8 mouse cellular contexts compared by ENCODE assay signal in the genomic region with DNA sequence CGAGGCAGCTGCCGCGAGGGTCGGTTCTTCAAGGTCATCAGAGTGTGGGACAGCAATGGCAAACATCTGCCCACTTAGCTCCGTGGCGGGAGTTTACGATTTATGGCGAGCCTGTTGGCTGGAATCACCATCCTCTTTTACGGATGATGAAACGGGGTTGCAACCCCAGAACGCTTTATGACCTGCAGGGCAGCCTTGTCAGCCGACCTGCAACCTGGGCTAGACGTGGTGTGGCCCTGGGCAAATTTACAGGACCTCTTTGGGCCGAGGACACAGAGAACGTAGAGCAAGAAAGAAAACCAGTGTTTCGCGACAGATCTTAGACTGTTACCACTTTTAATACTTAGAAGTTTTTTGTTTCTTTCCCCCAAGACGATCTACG. TPM values are rescaled to one million over a fixed set of nuclear protein-coding genes. Genes with fewer than 3 reads are reported as not detected.
A peak's percentile ranks its signal among the peaks of the same experiment; 100 is the strongest.
DNase-seq lines count a peak whose midpoint lies in the region; ATAC-seq lines count a peak whose summit lies in the region.

Gene Slc25a39, minus strand, starts transcription at position 113 of the 382 bp plus-strand sequence.

- peak within 1 kb of the TSS; percentile 87 for H3K27ac ChIP-seq in embryonic facial prominence, embryonic 14.5 days (replicated peaks; ENCODE audit: low read depth, low read length)
- peak within 1 kb of the TSS; percentile 99 for H3K27ac ChIP-seq in heart, embryonic 15.5 days
- peak within 1 kb of the TSS; percentile 70 for H3K27ac ChIP-seq in neural tube, embryonic 12.5 days

- peak within 1 kb of the TSS; percentile 98 for H3K4me2 ChIP-seq in embryonic facial prominence, embryonic 14.5 days (ENCODE audit: low read depth, low read length)
- peak within 1 kb of the TSS; percentile 86 for H3K4me2 ChIP-seq in heart, embryonic 15.5 days
- peak within 1 kb of the TSS; percentile 90 for H3K4me2 ChIP-seq in neural tube, embryonic 12.5 days (replicated peaks)

- WGBS in embryonic facial prominence, embryonic 14.5 days: 0% methylated on average over 18 of the region's 19 CpGs
- WGBS in heart, embryonic 15.5 days: under 1% methylated on average over 19 of the region's 19 CpGs
- WGBS in neural tube, embryonic 12.5 days: 1% methylated on average over 19 of the region's 19 CpGs

- intact Hi-C loops in left cerebral cortex, postnatal 36 days (cut with DNase I): loop anchor here (1.0 to 5.0 kb wide), 3 partner anchors 92 to 111 kb away; partner anchors contain the start of gene Atxn7l3

- H3K27me3 ChIP-seq in embryonic facial prominence, embryonic 14.5 days (replicated peaks; ENCODE audit: control insufficient read depth, insufficient read depth, low read length): no peaks in the 10 kb centered on the region
- no peaks in the 10 kb centered on the region for H3K27me3 ChIP-seq in heart, embryonic 15.5 days
- no peaks in the 10 kb centered on the region for H3K27me3 ChIP-seq in neural tube, embryonic 12.5 days (replicated peaks)

- H3K4me1 ChIP-seq in embryonic facial prominence, embryonic 14.5 days (ENCODE audit: control insufficient read depth, insufficient read depth, low read length): peaks cover 12% of the 10 kb centered on the region
- peaks cover 31% of the 10 kb centered on the region for H3K4me1 ChIP-seq in heart, embryonic 15.5 days (replicated peaks)
- peaks cover 33% of the 10 kb centered on the region for H3K4me1 ChIP-seq in neural tube, embryonic 12.5 days

- peak within 1 kb of the TSS; percentile 82 for H3K4me3 ChIP-seq in embryonic facial prominence, embryonic 14.5 days (ENCODE audit: low read depth, low read length)
- H3K4me3 ChIP-seq in heart, embryonic 15.5 days: peak within 1 kb of the TSS; percentile 90
- H3K4me3 ChIP-seq in neural tube, embryonic 12.5 days: peak within 1 kb of the TSS; percentile 74

- H3K36me3 ChIP-seq in embryonic facial prominence, embryonic 14.5 days (ENCODE audit: control insufficient read depth, insufficient read depth, low read length): peaks cover 20% of the 10 kb centered on the region
- H3K36me3 ChIP-seq in heart, embryonic 15.5 days: peaks cover 23% of the 10 kb centered on the region
- peaks cover 18% of the 10 kb centered on the region for H3K36me3 ChIP-seq in neural tube, embryonic 12.5 days

- H3K9ac ChIP-seq in embryonic facial prominence, embryonic 14.5 days (ENCODE audit: low read depth, low read length): peak within 1 kb of the TSS; percentile 89
- H3K9ac ChIP-seq in heart, embryonic 15.5 days: peak within 1 kb of the TSS; percentile 90
- peak within 1 kb of the TSS; percentile 85 for H3K9ac ChIP-seq in neural tube, embryonic 12.5 days

- DNase-seq in 3T3-L1 (ENCODE audit: low read depth, low spot score): peak; percentile 81
- peak; percentile 60 for DNase-seq in CD4-positive, CD25-positive, alpha-beta regulatory T cell, adult 2 months (ENCODE audit: low read depth, low spot score)
- DNase-seq in embryonic facial prominence, embryonic 14.5 days (ENCODE audit: low spot score): no peak
- no peak for DNase-seq in left cerebral cortex, postnatal 36 days (ENCODE audit: low spot score in 2 of 2)
- DNase-seq in frontal cortex, postnatal 10 days (ENCODE audit: low spot score in 2 of 2): no peak
- DNase-seq in embryo, embryonic 11 days: no peak

- ATAC-seq in embryonic facial prominence, embryonic 14.5 days (ENCODE audit: low read depth): no peak
- ATAC-seq in heart, embryonic 15.5 days (replicated peaks; ENCODE audit: insufficient number of reproducible peaks, insufficient read depth, low FRiP score, low read depth): 0 out of 2 replicates have a peak, but pooled peaks have one; percentile 3
- no peak for ATAC-seq in neural tube, embryonic 12.5 days (ENCODE audit: low FRiP score, low read depth)

- H3K9me3 ChIP-seq in embryonic facial prominence, embryonic 14.5 days (ENCODE audit: control insufficient read depth, low read length): no peaks in the 10 kb centered on the region
- H3K9me3 ChIP-seq in heart, embryonic 15.5 days (replicated peaks): no peaks in the 10 kb centered on the region
- H3K9me3 ChIP-seq in neural tube, embryonic 12.5 days: no peaks in the 10 kb centered on the region

RNA-seq across cellular contexts. Expression of gene Slc25a39, which starts in this region (rescaled TPM):
- polyA plus RNA-seq in embryonic facial prominence, embryonic 14.5 days (2014; fragmentation: Nextera tagmentation; extraction: Ambion mirVana): 190 and 194 TPM in 2 replicates
- polyA plus RNA-seq in heart, embryonic 15.5 days (2015; fragmentation: Nextera tagmentation; extraction: Ambion mirVana): 293 and 321 TPM in 2 replicates
- total RNA-seq in left cerebral cortex, postnatal 36 days (2021): 10 to 100 TPM; 56.7 to 64.8 TPM
- 148 and 162 TPM in 2 replicates for polyA plus RNA-seq in neural tube, embryonic 12.5 days (2016; fragmentation: Nextera tagmentation; extraction: Ambion mirVana)

Comparison
In these comparisons a context has a peak if more than half of its experiments do, and no peak if none do; other contexts are left out.
1. DNase-seq: peak in 3T3-L1 (single experiment) and CD4-positive, CD25-positive, alpha-beta regulatory T cell, adult 2 months (single experiment); none in embryonic facial prominence, embryonic 14.5 days (single experiment), left cerebral cortex, postnatal 36 days (0 of 2), frontal cortex, postnatal 10 days (0 of 2) and embryo, embryonic 11 days (single experiment).
2. Peak in every context shown above with its lines, with median percentiles within 50 percentile points of each other: H3K27ac ChIP-seq, H3K4me2 ChIP-seq, H3K4me3 ChIP-seq and H3K9ac ChIP-seq.